Mouse (Mus musculus) midbrain, embryonic 16.5 days (tissue): Measurements from ENCODE around the gene Oma1. TPM values are rescaled to one million over a fixed set of nuclear protein-coding genes. Genes with fewer than 3 reads are reported as not detected.

ENCODE experiments used
- ATAC-seq: fragments of 200-750 bp; cut with Nextera tagmentation; 2 replicates; pipeline ENCODE4 v1.8.0; 2017; ENCODE audit warnings: moderate TSS enrichment
- H3K27ac ChIP-seq: fragments of 300-500 bp; sonication (generic); 2 replicates; pipeline ENCODE4 v1.5.1; 2014; ENCODE audit warnings: mild to moderate bottlenecking, low read length, mixed read lengths
- H3K27me3 ChIP-seq: fragments of 300-500 bp; sonication (generic); 2 replicates; pipeline ENCODE4 v1.6.1; 2014; ENCODE audit warnings: low read depth, low read length, mixed read lengths; ENCODE audit not compliant: control insufficient read depth, insufficient read depth
- H3K36me3 ChIP-seq: fragments of 300-500 bp; sonication (generic); 2 replicates; pipeline ENCODE4 v1.6.1; 2014; ENCODE audit warnings: mild to moderate bottlenecking, low read length, moderate library complexity, mixed read lengths; ENCODE audit not compliant: control insufficient read depth, insufficient read depth
- H3K4me1 ChIP-seq: fragments of 300-500 bp; sonication (generic); 2 replicates; pipeline ENCODE4 v1.6.1; 2014; ENCODE audit warnings: mild to moderate bottlenecking, low read length, mixed read lengths; ENCODE audit not compliant: control insufficient read depth, insufficient read depth
- H3K4me2 ChIP-seq: fragments of 300-500 bp; sonication (generic); 2 replicates; pipeline ENCODE4 v1.6.1; 2014; ENCODE audit warnings: mild to moderate bottlenecking, low read length, mixed read lengths
- H3K4me3 ChIP-seq: fragments of 300-500 bp; sonication (generic); 2 replicates; pipeline ENCODE4 v1.5.1; 2014; ENCODE audit warnings: low read depth, mild to moderate bottlenecking, low read length, moderate library complexity, mixed read lengths
- H3K9ac ChIP-seq: fragments of 300-500 bp; sonication (generic); 2 replicates; pipeline ENCODE4 v1.6.1; 2014; ENCODE audit warnings: low read depth, low read length, mixed read lengths
- H3K9me3 ChIP-seq: fragments of 300-500 bp; sonication (generic); replicated peaks from 2 replicates; pipeline ENCODE4 v1.6.1; 2014; ENCODE audit warnings: mild to moderate bottlenecking, low read length, mixed read lengths; ENCODE audit not compliant: control insufficient read depth, poor library complexity, severe bottlenecking
- WGBS: fragments of 180-500 bp; shearing (Covaris S2); extraction: QIAGEN DNeasy Blood & Tissue Kit; methylation state at CpG from one replicate; pipeline ENCODE4 v1.1.7; 2014; 5-methylcytosine and 5-hydroxymethylcytosine counted together
- polyA plus RNA-seq: library from polyadenylated mRNA; unstranded; fragments of >200 nt; fragmentation: Nextera tagmentation; extraction: Ambion mirVana; gene quantifications from 2 replicates; pipeline ENCODE4 v1.2.1, GENCODE M21; 2015

Gene Oma1
- polyA plus RNA-seq, 1 experiment from 2014 or later, result 9.6 TPM

DNA sequence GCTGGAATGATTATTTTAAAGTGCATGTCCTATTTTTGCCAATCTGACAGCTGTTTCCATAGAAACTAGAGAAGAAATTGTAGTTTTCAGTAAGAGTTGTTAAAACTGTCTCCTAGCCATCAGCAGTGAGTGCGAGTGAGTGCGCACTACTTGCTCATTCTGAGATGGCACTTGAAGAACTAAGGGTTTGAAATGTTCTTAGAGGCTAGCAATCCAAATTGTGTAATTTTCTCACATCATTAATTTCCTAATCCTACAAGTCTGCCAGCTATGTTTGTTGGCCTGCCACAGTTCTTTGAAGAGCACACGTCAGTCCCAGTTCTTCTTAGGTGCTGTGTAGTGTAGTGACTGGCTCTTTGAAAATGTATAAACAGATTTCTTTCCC, 906 bp downstream of the Oma1 start:
- Histone ChIP-seq H3K27me3 (no peaks in the 10 kb centered on the region), H3K9me3 (no peaks in the 10 kb centered on the region), H3K9ac (peak overlapping the region; percentile 85; the same call in 1 of the 2 replicates), H3K4me1 (peaks cover 10% of the 10 kb centered on the region), H3K27ac (peak overlapping the region; percentile 98; the same call in 1 of the 2 replicates), H3K4me2 (peak overlapping the region; percentile 72), H3K4me3 (peak overlapping the region; percentile 76), H3K36me3 (no peaks in the 10 kb centered on the region)
- ATAC-seq, result no peak
- 24% methylated on average over 3 of the region's 3 CpGs for WGBS

DNA sequence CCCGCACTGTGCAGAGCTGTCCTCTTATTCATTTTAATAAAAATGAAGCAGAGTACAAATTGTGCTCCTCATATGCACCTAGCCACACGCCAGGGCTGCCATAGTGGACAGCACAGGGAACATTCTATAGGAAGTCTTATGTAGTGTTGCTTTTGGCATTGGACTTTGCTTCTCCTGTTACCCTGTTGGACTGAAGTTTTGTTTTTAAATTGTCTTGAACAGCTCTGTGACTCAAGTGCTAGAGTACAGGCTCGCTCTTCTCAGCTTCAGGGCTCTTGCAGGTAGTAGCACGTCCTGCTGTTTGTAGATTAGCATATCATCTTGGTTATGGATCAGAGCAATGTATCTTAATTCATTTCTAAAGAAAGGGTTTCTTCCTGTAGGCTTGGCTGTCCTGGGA, 2.2 kb downstream of the Oma1 start:
- H3K27ac ChIP-seq, result no peak overlapping the region
- no peak overlapping the region for H3K9ac ChIP-seq
- no peak overlapping the region for H3K4me3 ChIP-seq
- no peaks in the 10 kb centered on the region for H3K9me3 ChIP-seq
- H3K36me3 ChIP-seq, result no peaks in the 10 kb centered on the region
- H3K27me3 ChIP-seq, result no peaks in the 10 kb centered on the region
- WGBS, result 95% methylated on average over 4 of the region's 4 CpGs
- no peak for ATAC-seq
- H3K4me2 ChIP-seq, result no peak overlapping the region
- peaks cover 10% of the 10 kb centered on the region for H3K4me1 ChIP-seq

DNA sequence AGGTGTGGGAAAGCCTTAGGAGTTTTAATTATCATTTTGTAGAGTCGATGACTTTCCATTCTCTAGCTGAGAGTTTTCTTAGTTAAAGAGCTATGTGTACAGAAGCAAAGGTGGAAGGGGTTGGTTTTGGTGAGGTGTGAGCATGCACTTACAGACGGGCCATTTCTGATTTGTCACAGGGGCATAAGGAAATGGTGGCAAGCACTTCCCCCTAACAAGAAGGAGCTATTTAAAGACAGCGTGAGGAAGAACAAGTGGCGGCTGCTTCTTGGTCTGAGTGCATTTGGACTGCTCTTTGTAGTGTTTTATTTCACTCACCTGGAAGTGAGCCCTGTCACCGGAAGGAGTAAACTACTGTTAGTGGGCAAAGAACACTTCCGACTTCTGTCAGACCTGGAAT, 7.8 kb downstream of the Oma1 start:
- no peak overlapping the region for H3K9ac ChIP-seq
- H3K9me3 ChIP-seq, result no peaks in the 10 kb centered on the region
- H3K4me1 ChIP-seq, result peaks cover 4% of the 10 kb centered on the region; the same call in 1 of the 2 replicates
- H3K27me3 ChIP-seq, result no peaks in the 10 kb centered on the region
- no peak overlapping the region for H3K4me3 ChIP-seq
- H3K36me3 ChIP-seq, result no peaks in the 10 kb centered on the region
- no peak overlapping the region for H3K27ac ChIP-seq
- ATAC-seq, result no peak
- WGBS, result 87% methylated on average over 6 of the region's 6 CpGs
- no peak overlapping the region for H3K4me2 ChIP-seq

DNA sequence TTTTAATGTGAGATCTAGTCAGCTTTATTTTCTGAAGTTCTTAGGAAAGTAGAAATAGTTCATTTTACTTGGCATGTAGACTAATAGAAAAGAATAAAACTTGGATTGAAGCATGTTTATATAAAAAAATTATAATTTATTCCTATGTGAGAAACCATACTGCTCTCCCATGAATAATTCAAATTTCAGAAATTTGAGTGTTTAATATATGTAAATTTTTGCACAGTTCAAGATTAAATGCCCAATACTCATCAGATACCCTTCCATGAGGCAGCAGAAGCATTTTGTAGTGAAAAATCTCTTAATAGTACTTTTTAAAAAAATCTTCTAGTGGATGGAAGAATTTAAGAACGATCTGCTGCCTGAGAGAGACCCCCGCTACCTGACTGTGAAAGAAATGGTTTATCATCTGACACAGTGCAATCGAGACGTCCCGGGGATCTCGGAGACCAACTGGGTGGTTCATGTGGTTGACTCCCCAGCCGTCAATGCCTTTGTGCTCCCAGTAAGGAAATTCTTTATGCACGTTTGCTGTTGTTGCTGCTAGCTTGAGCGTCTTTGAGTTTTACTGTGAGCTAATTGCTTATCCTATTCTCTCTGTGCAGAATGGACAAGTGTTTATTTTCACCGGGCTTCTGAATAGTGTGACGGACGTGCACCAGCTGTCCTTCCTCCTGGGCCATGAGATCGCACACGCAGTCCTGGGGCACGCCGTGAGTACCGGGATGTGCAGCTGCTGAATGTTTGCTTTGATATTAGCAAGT, 11.3 kb downstream of the Oma1 start:
- Histone ChIP-seq H3K27ac (no peak overlapping the region), H3K9ac (peak overlapping the region; percentile 46; the same call in 1 of the 2 replicates)
- 12% methylated on average over 17 of the region's 17 CpGs for WGBS

DNA sequence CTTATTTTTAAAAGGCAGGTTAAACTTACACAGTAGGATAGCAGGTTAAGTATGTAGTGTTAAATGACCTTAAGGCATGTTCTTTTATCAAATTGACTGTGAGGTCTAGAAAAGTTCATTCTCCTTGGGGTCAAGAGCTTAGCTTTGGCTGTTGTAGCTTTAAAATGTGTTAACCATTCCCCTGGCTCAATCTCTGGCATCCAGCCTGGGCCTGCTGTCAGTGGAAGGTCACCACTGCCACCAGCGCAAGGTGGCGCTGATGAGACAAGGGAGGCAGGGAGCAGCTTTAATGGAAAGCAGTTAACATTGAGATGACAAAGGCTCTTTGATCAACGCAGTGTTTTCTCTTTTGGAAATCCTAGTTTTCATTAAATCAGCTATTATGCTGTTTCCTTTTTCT, 13.4 kb downstream of the Oma1 start:
- no peak for ATAC-seq
- H3K9ac ChIP-seq, result no peak overlapping the region
- no peak overlapping the region for H3K4me3 ChIP-seq
- no peaks in the 10 kb centered on the region for H3K36me3 ChIP-seq
- H3K4me2 ChIP-seq, result no peak overlapping the region
- 76% methylated on average over 3 of the region's 3 CpGs for whole genome bisulfite sequencing
- H3K27ac ChIP-seq, result no peak overlapping the region
- no peaks in the 10 kb centered on the region for H3K9me3 ChIP-seq
- H3K4me1 ChIP-seq, result peaks cover 4% of the 10 kb centered on the region; the same call in 1 of the 2 replicates
- no peaks in the 10 kb centered on the region for H3K27me3 ChIP-seq

More for the DNA sequence above, 11.3 kb downstream of the Oma1 start:
- Histone ChIP-seq H3K27me3 (no peaks in the 10 kb centered on the region), H3K9me3 (no peaks in the 10 kb centered on the region), H3K4me3 (peak overlapping the region; percentile 20), H3K4me2 (peak overlapping the region; percentile 52), H3K4me1 (peaks cover 4% of the 10 kb centered on the region; the same call in 1 of the 2 replicates), H3K36me3 (no peaks in the 10 kb centered on the region)
- no peak for ATAC-seq

DNA sequence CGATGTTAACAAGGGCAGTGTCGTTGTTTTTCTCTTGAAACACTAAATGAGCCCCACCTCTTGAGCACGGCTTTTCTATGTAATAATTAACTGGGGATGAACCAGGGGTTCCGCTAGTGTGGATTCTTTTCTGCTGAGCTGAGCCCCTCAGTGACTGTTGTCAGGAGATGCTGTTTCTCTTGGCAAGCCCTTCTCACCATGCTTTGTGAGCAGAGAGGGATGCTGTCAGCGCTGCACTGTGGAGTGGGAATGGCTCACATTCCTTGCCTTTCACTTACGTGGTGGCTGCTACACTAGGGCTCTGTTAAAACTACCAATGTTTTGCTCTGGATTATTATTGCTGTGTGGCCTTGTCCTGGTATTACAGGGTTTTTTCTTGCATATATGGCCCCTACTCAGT, 15.7 kb downstream of the Oma1 start:
- 60% methylated on average over 6 of the region's 6 CpGs for WGBS
- no peak overlapping the region for H3K4me3 ChIP-seq
- peaks cover 4% of the 10 kb centered on the region; the same call in 1 of the 2 replicates for H3K4me1 ChIP-seq
- no peaks in the 10 kb centered on the region; the same call in 1 of the 2 replicates for H3K36me3 ChIP-seq
- no peak overlapping the region for H3K27ac ChIP-seq
- no peaks in the 10 kb centered on the region for H3K27me3 ChIP-seq
- no peak overlapping the region for H3K9ac ChIP-seq
- ATAC-seq, result no peak
- H3K4me2 ChIP-seq, result no peak overlapping the region
- H3K9me3 ChIP-seq, result no peaks in the 10 kb centered on the region

DNA sequence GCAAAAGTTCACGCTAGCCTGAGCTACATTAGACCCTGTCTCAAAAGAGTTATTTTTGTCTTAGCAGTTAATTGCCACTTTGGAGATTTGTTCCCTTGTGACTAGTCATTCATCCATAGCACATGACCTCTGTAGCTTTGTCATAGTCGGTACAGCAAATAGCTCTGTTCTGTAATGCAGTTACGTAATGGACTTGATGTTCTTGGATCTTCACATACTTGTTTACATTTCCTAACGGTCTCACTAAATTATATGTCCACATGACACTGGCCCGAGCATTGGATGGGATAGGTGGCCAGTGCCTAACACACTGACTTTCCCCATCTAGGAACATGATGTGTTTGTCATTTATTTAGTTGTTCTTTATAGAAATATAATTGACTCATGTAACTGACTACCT, 21.5 kb downstream of the Oma1 start:
- Histone ChIP-seq H3K27ac (no peak overlapping the region), H3K27me3 (no peaks in the 10 kb centered on the region), H3K4me3 (no peak overlapping the region), H3K9ac (no peak overlapping the region), H3K36me3 (no peaks in the 10 kb centered on the region; the same call in 1 of the 2 replicates), H3K4me1 (no peaks in the 10 kb centered on the region), H3K9me3 (no peaks in the 10 kb centered on the region), H3K4me2 (no peak overlapping the region)
- WGBS, result 89% methylated on average over 5 of the region's 5 CpGs
- ATAC-seq, result no peak

DNA sequence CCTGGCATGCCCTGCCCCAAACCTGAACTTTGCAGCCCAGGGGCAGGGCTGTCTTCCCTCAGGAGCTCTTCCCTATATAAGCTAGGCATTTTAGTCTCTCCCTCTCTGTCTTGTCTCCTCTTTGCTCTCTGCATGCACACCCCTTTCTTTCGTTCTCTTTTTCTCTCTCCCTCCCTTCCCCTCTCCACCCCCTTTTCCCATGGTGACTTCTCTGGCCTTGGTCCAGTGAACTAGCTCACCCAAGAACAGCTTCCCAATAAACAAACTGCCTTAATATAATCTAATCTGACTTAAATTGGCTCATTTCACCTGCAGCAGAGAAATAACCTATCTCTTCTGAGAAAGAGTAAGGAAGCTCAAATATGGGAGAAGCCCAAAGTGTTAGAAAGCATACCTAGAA, 27.1 kb downstream of the Oma1 start:
- Histone ChIP-seq H3K27me3 (no peaks in the 10 kb centered on the region), H3K9ac (no peak overlapping the region), H3K4me3 (no peak overlapping the region), H3K4me1 (no peaks in the 10 kb centered on the region), H3K9me3 (no peaks in the 10 kb centered on the region), H3K27ac (no peak overlapping the region), H3K4me2 (no peak overlapping the region), H3K36me3 (no peaks in the 10 kb centered on the region)
- WGBS, result 50% methylated on average over 1 of the region's 1 CpGs
- no peak for ATAC-seq

DNA sequence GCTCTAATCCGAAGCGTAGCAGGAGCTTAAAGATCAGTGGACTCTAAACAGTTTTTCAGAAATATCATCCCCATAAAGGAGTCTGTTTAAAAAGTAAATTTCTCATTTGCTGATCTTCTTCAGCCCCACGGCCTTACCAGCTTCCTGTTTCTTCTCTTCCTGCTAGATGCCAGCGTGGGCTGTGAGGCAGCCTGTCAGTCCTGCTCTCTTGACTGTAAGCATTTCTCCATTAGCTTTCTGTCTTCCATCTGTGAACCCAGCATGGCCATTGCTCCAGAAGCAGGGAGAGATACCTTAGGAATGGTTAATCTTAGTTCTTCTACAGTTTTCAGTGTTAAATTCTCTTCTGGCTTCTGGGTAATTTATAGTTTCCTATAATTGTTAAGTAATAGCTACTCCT, 28.0 kb downstream of the Oma1 start:
- no peak for ATAC-seq
- Histone ChIP-seq H3K4me3 (no peak overlapping the region), H3K36me3 (no peaks in the 10 kb centered on the region), H3K4me1 (no peaks in the 10 kb centered on the region), H3K27me3 (no peaks in the 10 kb centered on the region), H3K9me3 (no peaks in the 10 kb centered on the region), H3K4me2 (no peak overlapping the region), H3K9ac (no peak overlapping the region), H3K27ac (no peak overlapping the region)
- 62% methylated on average over 4 of the region's 4 CpGs for WGBS
